Mouse (Mus musculus) CH12.LX (cell line): ENCODE measurements around the gene Dtl. TPM values are rescaled to one million over a fixed set of nuclear protein-coding genes. Genes with fewer than 3 reads are reported as not detected.
"Not testable (repeated sequence)": the region's sequence is repeated elsewhere in the genome, so short reads cannot be mapped to it uniquely, and the experiment has no call there.

ENCODE experiments used
- DNase-seq: peaks from one replicate; pipeline ENCODE4 v3.0.0-alpha.2; 2013; ENCODE audit errors: extremely low read depth
- H3K27ac ChIP-seq: 2 replicates; pipeline ENCODE4 v1.5.1; 2012; ENCODE audit warnings: low read depth, mild to moderate bottlenecking, control low read depth, moderate library complexity; ENCODE audit not compliant: insufficient read depth
- H3K27me3 ChIP-seq: replicated peaks from 2 replicates; pipeline ENCODE3; 2012; ENCODE audit warnings: inconsistent platforms
- H3K36me3 ChIP-seq, 2 experiments: replicated peaks in 1 of 2; 2 replicates each; pipeline versions ENCODE3 to v1.6.1; 2012; ENCODE audit warnings: inconsistent platforms in 1 of 2, low read length in 1 of 2, mild to moderate bottlenecking in 1 of 2, mixed read lengths in 1 of 2, moderate library complexity in 1 of 2; ENCODE audit not compliant: control insufficient read depth in 1 of 2, insufficient read depth in 1 of 2
- H3K4me1 ChIP-seq, 2 experiments: 2 replicates each; pipeline ENCODE4 v1.6.1; 2012; ENCODE audit warnings: inconsistent platforms in 1 of 2, moderate library complexity in 1 of 2; ENCODE audit not compliant: insufficient read depth in 2 of 2, control insufficient read depth in 1 of 2
- H3K4me2 ChIP-seq: 2 replicates; pipeline ENCODE4 v1.6.1; 2012; ENCODE audit warnings: low read depth, mild to moderate bottlenecking, control low read depth; ENCODE audit not compliant: poor library complexity, insufficient read depth, severe bottlenecking
- H3K4me3 ChIP-seq, 3 experiments: fragments of 150-350 bp in 1 of 3; sonication (generic) in 1 of 3; replicated peaks in 1 of 3; 2 replicates each; pipeline versions ENCODE3 to v1.5.1; 2011 to 2012; ENCODE audit warnings: low read depth in 2 of 3, low read length in 2 of 3, mild to moderate bottlenecking in 2 of 3, moderate library complexity in 2 of 3, control low read depth in 1 of 3, improper control_type of control experiment in 1 of 3, inconsistent platforms in 1 of 3, mixed read lengths in 1 of 3; ENCODE audit not compliant: poor library complexity in 1 of 3
- H3K79me2 ChIP-seq: replicated peaks from 2 replicates; pipeline ENCODE4 v1.6.1; 2012; ENCODE audit warnings: mild to moderate bottlenecking, moderate library complexity; ENCODE audit not compliant: control insufficient read depth, poor library complexity, insufficient read depth, severe bottlenecking; ENCODE audit errors: extremely low read depth
- H3K9ac ChIP-seq: 2 replicates; pipeline ENCODE4 v1.6.1; 2012; ENCODE audit warnings: low read depth, mild to moderate bottlenecking, control low read depth, moderate library complexity; ENCODE audit not compliant: insufficient read depth
- H3K9me3 ChIP-seq: replicated peaks from 2 replicates; pipeline ENCODE3; 2012; ENCODE audit warnings: low read length, inconsistent platforms, mixed read lengths
- CHD1 ChIP-seq: IDR thresholded peaks from 2 replicates; pipeline ENCODE4 v1.6.1; 2012; ENCODE audit warnings: low read depth, low read length, improper control_type of control experiment, inconsistent platforms
- E2F4 ChIP-seq: IDR thresholded peaks from 2 replicates; pipeline ENCODE4 v1.6.1; 2011; ENCODE audit warnings: low read depth, low read length, improper control_type of control experiment; ENCODE audit not compliant: insufficient replicate concordance
- ELF1 ChIP-seq: IDR thresholded peaks from 2 replicates; pipeline ENCODE4 v1.6.1; 2014; ENCODE audit warnings: low read depth, mild to moderate bottlenecking, inconsistent platforms, low read length, improper control_type of control experiment
- IRF4 ChIP-seq: IDR thresholded peaks from 2 replicates; pipeline ENCODE4 v1.6.1; 2014; ENCODE audit warnings: low read depth, mild to moderate bottlenecking, inconsistent platforms, low read length, improper control_type of control experiment
- KAT2A ChIP-seq: IDR thresholded peaks from 2 replicates; pipeline ENCODE4 v1.6.1; 2012; ENCODE audit warnings: low read length, improper control_type of control experiment, inconsistent platforms; ENCODE audit not compliant: insufficient replicate concordance
- MAFK ChIP-seq: IDR thresholded peaks from 2 replicates; pipeline ENCODE4 v1.6.1; 2011; ENCODE audit warnings: low read length, improper control_type of control experiment; ENCODE audit not compliant: insufficient replicate concordance
- MAX ChIP-seq: IDR thresholded peaks from 2 replicates; pipeline ENCODE4 v1.6.1; 2011; ENCODE audit warnings: low read length, improper control_type of control experiment
- MAZ ChIP-seq: IDR thresholded peaks from 2 replicates; pipeline ENCODE4 v1.6.1; 2012; ENCODE audit warnings: low read depth, mild to moderate bottlenecking, inconsistent platforms, low read length, improper control_type of control experiment, moderate library complexity
- MXI1 ChIP-seq: IDR thresholded peaks from 2 replicates; pipeline ENCODE4 v1.6.1; 2011; ENCODE audit warnings: mild to moderate bottlenecking, low read depth, low read length, improper control_type of control experiment
- POLR2A ChIP-seq: IDR thresholded peaks from 2 replicates; pipeline ENCODE4 v1.6.1; 2011; ENCODE audit warnings: low read depth, mild to moderate bottlenecking, improper control_type of control experiment, low read length
- POLR2AphosphoS2 ChIP-seq: IDR thresholded peaks from 2 replicates; pipeline ENCODE4 v1.6.1; 2011; ENCODE audit warnings: low read depth, low read length, improper control_type of control experiment
- SIN3A ChIP-seq: IDR thresholded peaks from 2 replicates; pipeline ENCODE4 v1.6.1; 2012; ENCODE audit warnings: low read length, improper control_type of control experiment, inconsistent platforms
- SMC3 ChIP-seq: IDR thresholded peaks from 2 replicates; pipeline ENCODE4 v1.6.1; 2011; ENCODE audit warnings: low read depth, low read length, improper control_type of control experiment
- TBP ChIP-seq: conservative IDR thresholded peaks from 2 replicates; pipeline ENCODE4 v1.6.1; 2011; ENCODE audit warnings: low read depth, low read length, improper control_type of control experiment
- USF2 ChIP-seq: conservative IDR thresholded peaks from 2 replicates; pipeline ENCODE4 v1.6.1; 2011; ENCODE audit warnings: low read depth, low read length, improper control_type of control experiment
- ZNF384 ChIP-seq: IDR thresholded peaks from 2 replicates; pipeline ENCODE4 v1.6.1; 2012; ENCODE audit warnings: low read depth, low read length, improper control_type of control experiment, inconsistent platforms
- dilution Hi-C: fragments of 300-500 bp; cut with MboI; formaldehyde crosslinking; loops from 2 replicates; pipeline ENCODE4 v1.14.3; 2020; ENCODE audit warnings: low sequenced_read_pairs; ENCODE audit not compliant: extremely low pct_unique_long_range_greater_than_20kb, extremely low pct_ligation_motif_present
- in situ Hi-C: fragments of 300-500 bp; cut with MboI; formaldehyde crosslinking; loops from 3 replicates; pipeline ENCODE4 v1.14.3; 2019; ENCODE audit warnings: low sequenced_read_pairs, low pct_ligation_motif_present, low pct_unique_long_range_greater_than_20kb, mixed read lengths
- polyA plus RNA-seq: library from polyadenylated mRNA; unstranded; fragments of >175 nt; gene quantifications from 2 replicates; pipeline ENCODE4 v1.2.1, GENCODE M21; 2012; ENCODE audit warnings: low read depth; ENCODE audit not compliant: insufficient read length
- total RNA-seq, 2 experiments: library from RNA; depleted of rRNA; stranded (reverse); fragments of 300-350 nt in 1 of 2; fragments of >200 nt in 1 of 2; gene quantifications; 2 replicates each; pipeline ENCODE4 v1.2.3; 2012 to 2014

The Dtl gene
- total and polyA plus RNA-seq, 3 experiments: 31.8 to 65.2 (median 37.9) TPM

- H3K27ac ChIP-seq, dilution Hi-C loops, H3K4me1 ChIP-seq: not testable (repeated sequence)
Measured at GRCm38 (mm10) chr1:191516351-191516750, 59.0 kb downstream of the Dtl start.

DNA sequence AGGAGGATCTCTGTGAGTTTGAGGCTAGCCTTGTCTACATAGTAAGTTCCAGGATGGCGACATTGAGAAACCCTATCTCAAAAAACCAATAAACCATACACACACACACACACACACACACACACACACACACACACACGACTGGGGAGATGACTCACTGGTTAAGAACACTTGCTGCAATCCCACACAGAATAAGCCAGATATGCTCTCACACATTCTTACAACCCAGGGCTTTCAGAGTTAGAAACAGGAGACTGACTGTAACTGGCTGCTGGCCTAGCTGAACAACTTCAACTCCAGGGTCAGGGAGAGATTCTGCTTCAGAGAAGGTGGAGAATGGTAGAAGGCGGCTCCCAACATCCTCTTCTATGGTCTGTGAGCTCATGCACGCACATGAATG is 62.1 kb downstream of the Dtl start:
- dilution Hi-C loops: no loop called here
- no peaks in the 10 kb centered on the region; a peak in 1 of 4 replicates for H3K4me1 ChIP-seq
- H3K9ac ChIP-seq: no peak overlapping the region
- H3K9me3 ChIP-seq: peaks cover 3% of the 10 kb centered on the region
- TF ChIP-seq ZNF384: no peak
- TF ChIP-seq SIN3A: no peak
- no peak for TF ChIP-seq USF2
- no peak for TF ChIP-seq MAX
- no peak for TF ChIP-seq POLR2A
- TF ChIP-seq KAT2A: no peak
- no peak for TF ChIP-seq IRF4
- no peak for TF ChIP-seq E2F4
- no peak for TF ChIP-seq POLR2AphosphoS2
- H3K4me3 ChIP-seq: no peak overlapping the region
- no peaks in the 10 kb centered on the region for H3K36me3 ChIP-seq
- H3K27ac ChIP-seq: no peak overlapping the region
- in situ Hi-C loops: no loop called here
- no peak for DNase-seq
- no peaks in the 10 kb centered on the region for H3K79me2 ChIP-seq
- no peak overlapping the region for H3K4me2 ChIP-seq
- no peaks in the 10 kb centered on the region for H3K27me3 ChIP-seq

More at GRCm38 (mm10) chr1:191516351-191516750, 59.0 kb downstream of the Dtl start:
- DNase-seq, H3K4me2 ChIP-seq, H3K79me2 ChIP-seq, H3K9ac ChIP-seq, H3K9me3 ChIP-seq, H3K36me3 ChIP-seq, H3K4me3 ChIP-seq, H3K27me3 ChIP-seq, in situ Hi-C loops: not testable (repeated sequence)

DNA sequence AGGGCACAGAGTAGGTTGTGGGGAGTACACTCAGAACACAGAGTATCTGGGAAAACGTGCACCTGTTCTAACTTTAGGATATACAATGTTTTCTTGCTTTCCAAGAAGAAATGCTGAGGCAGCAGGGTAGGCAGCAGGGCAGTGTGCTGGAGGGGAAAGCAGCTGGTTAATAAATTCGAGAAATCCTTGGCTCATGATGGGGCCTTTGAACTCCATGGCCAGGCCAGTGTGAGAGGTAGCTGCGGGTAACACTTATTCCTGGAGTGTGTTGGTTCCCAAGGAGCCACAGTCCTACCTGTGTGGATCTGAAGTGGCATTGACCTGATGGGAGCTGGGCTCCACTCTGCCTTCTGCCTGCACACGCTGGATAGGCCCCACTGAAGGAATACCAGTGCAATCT is 63.0 kb downstream of the Dtl start:
- in situ Hi-C loops: no loop called here
- TF ChIP-seq POLR2AphosphoS2 (no peak), MXI1 (no peak), MAFK (no peak), CHD1 (no peak), MAZ (no peak), ZNF384 (no peak), KAT2A (no peak), SMC3 (no peak), TBP (no peak), ELF1 (no peak)
- no peaks in the 10 kb centered on the region for H3K79me2 ChIP-seq
- H3K27me3 ChIP-seq: no peaks in the 10 kb centered on the region
- H3K4me2 ChIP-seq: no peak overlapping the region
- H3K4me1 ChIP-seq: no peaks in the 10 kb centered on the region; a peak in 1 of 4 replicates
- dilution Hi-C loops: no loop called here
- no peak overlapping the region for H3K9ac ChIP-seq
- H3K9me3 ChIP-seq: peaks cover 3% of the 10 kb centered on the region
- no peaks in the 10 kb centered on the region for H3K36me3 ChIP-seq
- DNase-seq: no peak
- no peak overlapping the region for H3K27ac ChIP-seq
- H3K4me3 ChIP-seq: no peak overlapping the region
